Mouse (Mus musculus) retina, adult 2 months (tissue): ENCODE measurements around the gene Dnm1.

Source experiments
- DNase-seq: peaks from one replicate; pipeline ENCODE4 v3.0.0-alpha.2; 2012; ENCODE audit warnings: low read depth, low spot score

Gene Dnm1

GRCm38 (mm10) chr2:32340836-32341633, 12.1 kb downstream of the Dnm1 start:
- no peak for DNase-seq

- no peak for DNase-seq
Measured at GRCm38 (mm10) chr2:32339912-32340642, 13.1 kb downstream of the Dnm1 start.

- DNase-seq, result no peak
Measured at GRCm38 (mm10) chr2:32335888-32336287, 17.2 kb downstream of the Dnm1 start.

GRCm38 (mm10) chr2:32332159-32332558, 21.0 kb downstream of the Dnm1 start:
- no peak for DNase-seq

GRCm38 (mm10) chr2:32329531-32329930, 23.6 kb downstream of the Dnm1 start:
- no peak for DNase-seq

- no peak for DNase-seq
Measured at GRCm38 (mm10) chr2:32328911-32329460, 24.2 kb downstream of the Dnm1 start.

GRCm38 (mm10) chr2:32327200-32327599, 25.9 kb downstream of the Dnm1 start:
- DNase-seq, result no peak

GRCm38 (mm10) chr2:32325342-32325741, 27.8 kb downstream of the Dnm1 start:
- no peak for DNase-seq

GRCm38 (mm10) chr2:32324322-32324721, 28.8 kb downstream of the Dnm1 start:
- DNase-seq, result no peak

- DNase-seq, result no peak
Measured at GRCm38 (mm10) chr2:32322754-32323741, 30.1 kb downstream of the Dnm1 start.

GRCm38 (mm10) chr2:32321591-32322298, 31.4 kb downstream of the Dnm1 start:
- DNase-seq, result no peak

- DNase-seq, result no peak
Measured at GRCm38 (mm10) chr2:32320721-32321120, 32.4 kb downstream of the Dnm1 start.

GRCm38 (mm10) chr2:32319586-32320580, 33.3 kb downstream of the Dnm1 start:
- no peak for DNase-seq

- DNase-seq, result no peak
Measured at GRCm38 (mm10) chr2:32318709-32319585, 34.2 kb downstream of the Dnm1 start.

- DNase-seq, result no peak
Measured at GRCm38 (mm10) chr2:32317791-32318417, 35.2 kb downstream of the Dnm1 start.

- DNase-seq, result no peak
Measured at GRCm38 (mm10) chr2:32316887-32317656, 36.1 kb downstream of the Dnm1 start.

GRCm38 (mm10) chr2:32315751-32316150, 37.4 kb downstream of the Dnm1 start:
- no peak for DNase-seq
